ENCODE assay signal across 19 mouse cellular contexts in the genomic region with DNA sequence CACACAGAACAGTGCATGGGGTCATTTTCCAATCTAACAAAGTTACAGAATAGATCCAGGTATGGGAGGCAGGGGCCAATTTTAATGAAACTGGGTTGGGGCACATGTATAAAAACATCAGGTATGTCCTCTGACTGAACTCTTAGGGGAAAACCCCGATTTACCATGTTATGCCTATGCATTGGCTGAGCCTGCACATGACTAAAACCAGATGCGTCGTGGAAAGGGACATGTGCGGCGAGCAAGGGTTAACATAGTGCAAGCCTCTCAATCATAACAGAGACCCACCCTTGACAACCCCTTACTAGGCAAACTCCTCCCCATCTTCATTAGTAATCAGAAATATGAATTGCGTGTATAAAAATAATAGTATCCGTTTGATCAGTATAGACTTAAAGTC.
"Had no signal": no experiment of that assay in that cellular context is flagged by ENCODE, and none has a peak within 500 bp of the region (broad histone marks: within the 10 kb centered on the region; RNA-seq: fewer than 3 reads in every experiment).

No protein-coding gene starts in this region.

- H3K4me1 ChIP-seq: lung, embryonic 15.5 days; megakaryocyte, embryonic 14.5 days; midbrain, embryonic 13.5 days; midbrain, embryonic 15.5 days; neural tube, embryonic 13.5 days; neural tube, embryonic 15.5 days had no signal

- ATAC-seq: liver, postnatal 0 days; lung, postnatal 0 days; midbrain, embryonic 13.5 days; midbrain, embryonic 15.5 days had no signal

- DNase-seq: liver, postnatal 0 days; lung, adult 2 months; lung, postnatal 14 days; lung, postnatal 36 days; right cerebral cortex, postnatal 25 days; right cerebral cortex, postnatal 4 days; spleen, adult 18-20 months; thymus, adult 18-20 months; thymus, postnatal 14 days; thymus, postnatal 36 days had no signal

- H3K9ac ChIP-seq: liver, postnatal 0 days; lung, embryonic 15.5 days; midbrain, embryonic 13.5 days; midbrain, embryonic 15.5 days; neural tube, embryonic 13.5 days; neural tube, embryonic 15.5 days had no signal

- H3K9me3 ChIP-seq: lung, embryonic 15.5 days; midbrain, embryonic 13.5 days; midbrain, embryonic 15.5 days; neural tube, embryonic 13.5 days; neural tube, embryonic 15.5 days had no signal

- H3K36me3 ChIP-seq: lung, embryonic 15.5 days; midbrain, embryonic 13.5 days; midbrain, embryonic 15.5 days; neural tube, embryonic 13.5 days; neural tube, embryonic 15.5 days had no signal

- H3K27me3 ChIP-seq: lung, embryonic 15.5 days; megakaryocyte, embryonic 14.5 days; midbrain, embryonic 13.5 days; midbrain, embryonic 15.5 days; neural tube, embryonic 13.5 days; neural tube, embryonic 15.5 days had no signal

- H3K27ac ChIP-seq: lung, embryonic 15.5 days; macrophage; midbrain, embryonic 13.5 days; midbrain, embryonic 15.5 days; neural tube, embryonic 13.5 days; neural tube, embryonic 15.5 days had no signal

- H3K4me3 ChIP-seq: lung, embryonic 15.5 days; megakaryocyte, embryonic 14.5 days; midbrain, embryonic 13.5 days; midbrain, embryonic 15.5 days; neural tube, embryonic 13.5 days; neural tube, embryonic 15.5 days had no signal

- H3K4me2 ChIP-seq: lung, embryonic 15.5 days; midbrain, embryonic 11.5 days; midbrain, embryonic 13.5 days; midbrain, embryonic 15.5 days; neural tube, embryonic 13.5 days; neural tube, embryonic 15.5 days had no signal
